Mouse (Mus musculus) heart, postnatal 0 days (tissue): ENCODE data around the gene Syn3.

Experiments used
- CTCF ChIP-seq: IDR thresholded peaks from 2 replicates; pipeline ENCODE4 v1.5.1; 2016; ENCODE audit warnings: antibody characterized with exemption, control low read depth, low read depth
- EP300 ChIP-seq: IDR thresholded peaks from 2 replicates; pipeline ENCODE4 v1.6.1; 2016; ENCODE audit warnings: antibody characterized with exemption, low read depth

- no peak for TF ChIP-seq CTCF
- no peak for TF ChIP-seq EP300
Measured at GRCm38 (mm10) chr10:86397577-86398346, 100.9 kb downstream of the Syn3 start.
